Mouse (Mus musculus) spleen, postnatal 36 days (tissue): ENCODE data around the gene Mta1.
A peak's percentile ranks its signal among the peaks of the same experiment; 100 is the strongest.

ENCODE experiments used
- DNase-seq, 2 experiments: peaks; one replicate each; pipeline ENCODE4 v3.0.0; 2022; ENCODE audit warnings: low spot score in 2 of 2, mixed read lengths in 1 of 2

Mta1 gene

DNA sequence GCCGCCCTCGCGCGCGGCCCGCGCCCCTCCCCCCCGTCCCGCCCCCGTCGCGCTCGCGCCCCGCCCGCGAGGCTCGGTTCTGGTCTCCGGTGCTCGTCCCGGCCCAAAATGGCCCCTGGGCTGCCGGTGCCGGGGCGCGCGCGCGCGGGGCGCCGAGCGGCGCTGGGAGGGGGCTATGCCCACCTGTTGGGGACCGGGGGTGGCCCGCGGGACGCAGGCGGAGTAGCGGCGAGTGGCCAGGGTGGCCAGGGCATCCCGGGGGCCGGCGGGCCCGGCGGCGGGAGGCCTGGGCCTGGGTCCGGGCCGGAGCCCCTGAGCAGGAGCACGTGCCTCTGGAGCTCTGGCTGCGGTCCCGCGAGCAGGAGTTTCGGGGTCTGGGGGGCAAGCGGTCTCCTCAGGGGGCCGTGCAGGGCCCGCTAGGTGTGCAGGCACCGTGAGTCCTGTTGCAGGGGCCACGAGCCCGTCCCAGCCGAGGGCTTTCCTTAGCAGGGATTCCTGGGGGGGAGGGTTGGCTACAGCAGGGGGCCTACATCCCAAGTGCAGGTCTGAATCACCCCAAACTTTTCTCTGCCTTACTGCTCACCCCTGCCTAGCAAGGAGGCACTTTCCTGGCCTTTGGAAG is 563 bp downstream of the Mta1 start:
- no peak for DNase-seq

DNA sequence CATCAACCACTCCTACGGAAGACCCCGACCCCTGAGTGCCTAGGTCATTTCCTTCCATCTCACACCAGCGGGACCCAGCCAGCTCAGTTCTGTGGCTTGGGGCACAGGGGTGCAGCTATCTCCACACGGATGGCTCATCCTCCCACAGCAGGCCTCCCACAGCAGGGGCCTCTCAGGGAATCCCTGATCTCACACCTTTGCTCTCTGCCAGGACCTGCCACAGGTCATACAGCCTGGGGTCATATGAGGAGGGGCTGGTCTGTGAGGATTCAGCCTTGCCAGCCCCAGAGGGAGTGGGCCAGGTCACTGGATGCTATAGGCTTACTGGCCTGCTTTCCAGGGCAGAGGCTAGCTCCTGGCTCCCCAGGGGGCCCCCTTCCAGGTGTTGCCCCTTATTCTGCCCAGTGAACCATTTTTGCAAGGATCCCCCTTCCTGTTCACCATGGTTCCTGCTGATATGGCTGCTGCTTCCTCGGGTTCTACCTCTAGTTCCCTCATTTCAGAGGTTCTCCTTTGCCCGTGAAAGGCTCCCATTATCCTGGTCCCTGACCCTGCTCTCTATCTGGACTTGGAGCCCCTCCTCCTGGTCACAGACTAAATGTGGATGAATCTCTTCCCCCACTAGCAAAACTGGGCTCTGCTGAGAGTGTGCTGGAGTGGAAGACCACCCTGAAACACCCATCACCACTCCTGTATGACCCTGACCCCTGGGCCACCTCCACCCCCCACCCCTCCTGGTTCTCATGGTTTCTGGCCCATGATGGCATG is 1.6 kb downstream of the Mta1 start:
- no peak for DNase-seq

DNA sequence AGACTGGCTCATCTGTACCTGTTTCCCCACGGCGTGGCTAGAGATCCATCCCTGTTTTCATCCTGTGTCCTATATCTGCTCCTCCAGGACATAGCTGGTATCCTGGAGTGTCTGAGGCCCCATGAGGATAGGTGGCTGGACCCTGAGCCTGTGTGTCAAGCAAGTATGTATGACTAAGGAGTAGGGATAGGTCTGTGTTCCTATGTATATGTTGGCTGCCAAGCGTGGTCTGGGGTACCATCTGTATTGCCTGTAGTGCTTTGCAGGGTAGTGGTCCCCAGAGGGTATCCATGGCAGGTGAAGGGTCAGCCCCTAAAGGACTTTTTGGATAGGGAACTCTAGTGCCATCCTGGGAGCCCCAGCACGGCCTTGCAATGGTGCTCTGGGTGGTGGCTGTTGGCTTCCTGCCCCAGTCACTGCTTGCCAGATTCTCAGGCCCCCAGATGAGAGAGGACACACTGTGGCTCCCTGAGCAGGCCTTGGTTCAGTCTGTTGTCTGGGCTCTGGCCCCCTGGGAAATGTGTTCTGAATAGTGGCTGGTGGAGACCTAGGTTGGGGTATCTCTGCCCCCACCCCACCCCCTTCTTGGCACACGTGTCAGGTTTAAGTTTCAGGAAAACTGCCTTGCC is 2.5 kb downstream of the Mta1 start:
- DNase-seq, result no peak

DNA sequence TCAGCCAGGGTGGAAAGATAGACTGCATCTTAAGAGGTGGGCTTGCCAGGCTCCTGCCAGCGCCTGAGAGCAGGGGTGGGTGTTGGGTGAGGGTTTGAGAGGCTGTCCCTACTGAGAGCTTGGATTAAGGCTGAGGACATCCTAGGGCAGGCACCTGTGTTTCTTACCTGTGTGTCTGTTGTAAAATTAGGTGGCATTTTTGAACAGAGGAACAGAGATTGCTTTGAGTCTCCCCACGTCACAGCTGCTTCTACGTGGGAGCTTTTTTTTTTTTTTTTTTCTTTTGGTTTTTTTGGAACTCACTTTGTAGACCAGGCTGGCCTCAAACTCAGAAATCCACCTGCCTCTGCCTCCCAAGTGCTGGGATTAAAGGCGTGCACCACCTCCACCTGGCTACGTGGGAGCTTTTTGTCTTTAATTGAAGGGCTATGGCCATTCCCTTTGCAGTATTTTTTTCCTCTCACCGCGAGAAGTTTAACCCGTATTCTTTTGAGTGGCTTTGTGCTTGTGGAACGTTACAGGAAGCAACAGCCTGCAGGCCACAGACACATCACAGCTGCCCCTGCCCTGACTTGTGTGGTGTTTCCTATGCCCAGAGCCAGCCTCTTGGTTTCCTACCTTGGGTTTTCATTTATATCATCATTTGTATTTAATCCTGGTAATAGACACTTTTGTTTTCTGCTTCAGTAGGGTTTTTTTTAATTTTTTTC is 3.3 kb downstream of the Mta1 start:
- DNase-seq, result no peak

DNA sequence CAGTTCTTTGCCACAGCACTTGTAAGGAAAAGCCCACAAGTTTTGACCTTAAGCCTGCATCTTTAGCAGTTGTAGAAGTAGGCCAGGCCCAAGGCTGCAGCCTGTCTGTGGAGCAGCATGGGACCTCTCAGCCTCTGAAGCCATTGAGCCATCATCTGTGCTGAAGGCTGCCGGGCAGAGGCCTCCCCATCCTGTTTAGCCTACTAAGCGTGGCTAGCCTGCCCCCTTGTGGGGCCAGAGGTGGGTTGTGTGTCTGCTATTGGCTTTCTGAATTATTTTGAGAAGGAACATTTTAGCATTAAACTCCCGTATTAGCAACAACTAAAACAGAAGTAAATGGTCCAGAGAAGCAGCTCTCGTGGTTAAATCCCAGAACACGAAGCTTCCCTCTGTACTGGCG is 4.4 kb downstream of the Mta1 start:
- DNase-seq, result peak; percentile 70 to 72

- DNase-seq, result peak in 1 of 2 experiments; percentile 22
These were observed 5.9 kb downstream of the Mta1 start for GRCm38 (mm10) chr12:113103846-113104451.

DNA sequence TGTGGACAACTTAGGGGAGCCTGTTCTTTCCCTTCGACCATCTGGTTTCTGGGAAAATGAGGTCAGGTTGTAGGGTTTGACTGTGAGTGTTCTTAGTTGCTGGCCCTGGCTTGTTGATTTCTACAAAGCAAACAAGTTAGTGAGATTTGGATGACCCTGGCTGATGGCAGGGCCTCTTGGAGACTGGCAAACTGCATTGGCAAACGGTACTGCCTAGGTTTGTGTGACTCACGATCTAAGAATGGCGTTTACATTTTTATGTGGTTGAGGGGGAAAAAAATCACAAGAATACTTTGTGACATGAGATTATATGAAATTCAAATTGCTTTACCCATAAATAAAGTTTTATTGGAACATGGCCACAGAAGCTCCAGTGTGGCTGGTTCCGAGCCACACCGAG is 8.3 kb downstream of the Mta1 start:
- DNase-seq, result no peak

DNA sequence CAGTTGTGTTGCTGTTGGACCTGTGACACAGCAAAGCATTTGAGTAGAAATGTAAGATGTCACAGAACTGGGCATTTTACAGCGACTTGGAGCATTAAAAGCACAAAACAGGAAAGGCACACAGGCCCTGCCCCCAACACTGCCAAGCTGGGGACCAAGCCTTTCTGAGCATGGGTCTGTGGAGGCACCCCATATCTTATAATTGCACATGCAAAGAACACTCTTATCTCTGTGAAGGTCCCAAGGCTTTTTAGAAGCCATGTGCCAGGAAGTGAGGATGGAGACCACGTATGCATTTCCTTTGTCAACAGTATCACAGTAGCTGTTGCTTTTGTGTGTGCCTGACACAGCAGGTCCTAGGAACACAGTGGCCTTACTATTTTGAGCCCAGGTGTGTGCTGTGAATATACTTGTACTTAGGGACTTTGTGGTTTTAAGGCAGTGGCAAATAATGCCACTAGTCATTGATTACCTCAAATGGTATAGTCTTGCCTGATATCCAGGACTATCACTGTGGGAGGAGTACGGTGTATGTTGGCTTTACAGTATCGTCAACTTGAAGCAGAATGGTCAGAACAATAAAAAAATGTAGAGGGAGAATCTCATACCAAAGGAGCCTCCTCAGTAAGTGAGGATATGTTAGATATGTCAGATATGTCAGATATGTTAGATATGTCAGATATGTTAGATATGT is 9.5 kb downstream of the Mta1 start:
- peak; percentile 22 to 37 for DNase-seq

DNA sequence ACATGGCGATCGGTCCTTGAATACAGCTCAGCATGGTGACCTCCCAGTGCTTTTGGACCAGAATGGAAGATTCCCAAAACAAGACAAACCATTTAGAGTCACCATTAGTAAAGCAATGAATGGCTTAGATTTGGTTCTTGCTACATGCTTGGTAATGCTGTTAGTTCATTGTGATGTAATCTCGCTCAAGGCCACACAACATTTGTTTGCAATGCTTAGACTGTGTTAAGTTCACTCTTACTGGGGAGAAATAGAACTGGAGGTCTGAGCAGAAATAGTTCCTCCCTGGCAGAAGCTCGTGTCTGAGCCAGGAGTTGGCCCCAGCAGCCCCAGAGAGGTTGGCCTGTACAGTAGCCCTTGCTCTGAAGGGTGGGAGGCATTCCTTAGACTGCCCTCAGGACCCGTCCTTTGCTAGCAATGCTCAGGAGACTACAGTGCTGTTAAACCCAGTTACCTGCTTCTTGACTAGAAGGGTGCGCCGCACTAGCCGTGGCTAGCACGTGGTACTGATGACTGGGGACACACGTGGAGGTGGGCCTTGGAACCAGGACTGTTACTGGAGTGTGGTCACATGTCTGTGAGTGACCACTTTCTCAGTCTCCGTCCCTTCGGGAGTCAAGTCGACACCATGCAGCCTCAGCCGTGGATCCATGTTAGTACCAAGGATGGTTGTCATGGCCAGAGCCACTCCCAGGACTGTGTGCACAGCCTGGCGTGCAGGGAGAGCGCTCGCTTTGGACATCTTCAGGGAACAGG is 10.6 kb downstream of the Mta1 start:
- DNase-seq, result no peak

DNA sequence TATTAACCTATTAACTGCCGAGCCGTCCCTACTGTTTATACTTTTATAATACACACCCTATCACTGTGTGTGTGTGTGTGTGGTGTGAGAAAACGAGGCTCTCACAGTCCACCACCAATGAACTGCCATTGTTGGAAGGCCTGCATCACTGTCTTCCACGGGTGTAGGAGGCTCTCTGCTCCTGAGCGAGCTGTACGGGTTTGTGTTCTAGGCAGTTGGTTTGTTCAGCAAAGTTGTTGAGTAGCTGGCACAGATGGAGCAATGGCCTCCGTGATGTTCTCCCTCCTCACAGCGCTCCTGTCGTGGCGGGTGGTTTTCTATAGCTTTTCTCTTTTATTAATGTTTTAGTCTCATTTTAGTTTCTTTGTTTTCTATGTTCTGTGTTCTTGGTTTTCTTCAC is 11.7 kb downstream of the Mta1 start:
- no peak for DNase-seq

GRCm38 (mm10) chr12:113114141-113114540 is 16.1 kb downstream of the Mta1 start:
- no peak for DNase-seq

DNA sequence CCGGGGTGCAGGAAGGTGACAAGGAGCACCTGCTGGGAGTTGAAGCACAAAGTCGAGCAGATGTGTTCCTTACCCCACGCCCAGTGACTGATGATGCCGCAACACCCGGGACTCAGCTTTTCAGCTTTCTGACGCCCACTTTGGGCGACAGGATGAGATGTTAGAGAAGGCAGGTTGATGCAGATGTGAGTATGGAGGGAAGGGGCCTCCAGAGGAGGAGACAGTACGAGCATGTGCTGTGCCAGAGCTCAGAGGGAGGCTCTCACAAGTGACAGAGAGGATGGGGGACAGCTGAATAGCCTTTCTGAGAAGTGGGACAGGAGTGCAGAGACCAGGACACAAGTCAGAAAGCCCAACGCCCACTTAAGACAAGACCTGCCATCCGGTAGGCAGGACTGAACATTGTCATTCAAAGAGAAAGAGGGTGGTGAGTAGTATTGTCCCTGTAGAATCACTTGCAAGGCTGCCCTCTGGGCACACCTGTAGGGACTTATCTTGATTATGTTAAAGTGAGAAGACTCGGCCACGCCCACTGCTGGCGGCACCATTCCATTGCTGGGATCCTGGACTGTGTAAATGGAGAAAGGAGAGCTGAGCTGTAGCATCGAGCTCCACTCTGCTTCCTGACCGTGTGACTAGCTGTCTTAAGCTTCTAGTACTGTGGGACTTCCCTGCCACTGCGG is 16.9 kb downstream of the Mta1 start:
- no peak for DNase-seq

- peak; percentile 58 to 65 for DNase-seq
These were observed 21.7 kb downstream of the Mta1 start for GRCm38 (mm10) chr12:113119516-113120410.

DNA sequence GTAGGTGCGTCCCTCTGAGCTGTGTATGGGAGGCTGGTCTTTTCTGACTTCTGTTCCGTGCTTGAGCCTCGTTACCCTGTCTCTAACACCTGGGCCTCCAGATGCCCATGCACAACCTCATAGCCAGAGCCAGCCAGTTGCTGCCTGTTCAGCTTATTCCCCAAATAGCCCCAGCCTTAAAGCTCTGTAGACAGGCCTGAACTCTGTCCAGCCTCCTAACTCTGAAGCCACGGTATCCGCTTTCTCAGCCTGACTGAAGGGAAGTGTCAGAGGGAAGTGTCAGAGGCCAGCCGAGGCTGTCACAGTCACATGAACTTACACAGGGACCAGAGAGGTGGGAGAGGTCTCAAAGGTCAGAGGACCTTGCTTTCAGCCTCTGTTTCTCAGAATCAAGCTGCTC is 26.6 kb downstream of the Mta1 start:
- no peak for DNase-seq

GRCm38 (mm10) chr12:113130732-113131131 is 32.7 kb downstream of the Mta1 start:
- DNase-seq, result no peak

DNA sequence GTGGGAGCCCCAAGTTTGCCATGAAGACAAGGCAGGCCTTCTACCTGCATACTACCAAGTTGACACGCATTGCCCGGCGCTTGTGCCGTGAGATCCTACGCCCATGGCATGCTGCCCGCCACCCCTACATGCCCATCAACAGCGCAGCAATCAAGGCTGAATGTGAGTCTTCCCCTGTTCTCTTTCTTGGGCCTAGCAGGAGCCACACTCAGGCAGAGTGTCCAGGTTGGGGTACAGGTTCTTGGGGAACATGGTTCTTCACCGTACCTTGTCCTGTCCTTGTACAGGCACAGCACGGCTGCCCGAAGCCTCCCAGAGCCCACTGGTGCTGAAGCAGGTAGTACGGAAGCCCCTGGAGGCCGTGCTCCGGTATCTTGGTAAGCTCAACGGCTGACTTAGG is 33.5 kb downstream of the Mta1 start:
- DNase-seq, result no peak

DNA sequence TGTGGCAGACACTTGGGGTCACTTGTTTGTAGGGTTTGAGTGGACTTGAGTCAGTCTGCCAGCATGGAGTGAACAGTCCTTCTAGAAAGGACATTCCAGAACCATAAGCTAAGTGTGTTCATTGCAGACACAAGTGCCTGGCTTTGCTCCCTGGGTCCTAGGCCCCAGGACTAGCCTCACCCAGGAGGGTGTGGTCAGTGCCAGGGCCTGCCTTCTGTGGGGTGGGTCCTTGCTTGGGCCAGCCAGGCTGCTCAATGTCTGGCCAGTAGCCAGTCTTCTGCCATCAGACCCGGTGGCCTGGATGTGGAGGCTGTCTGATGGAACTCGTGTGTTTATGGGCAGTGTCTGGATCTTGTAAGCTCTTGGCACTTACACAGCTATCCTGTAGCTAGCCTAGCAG is 34.5 kb downstream of the Mta1 start:
- no peak for DNase-seq

- no peak for DNase-seq
These were observed 35.2 kb downstream of the Mta1 start for GRCm38 (mm10) chr12:113133260-113133659.

DNA sequence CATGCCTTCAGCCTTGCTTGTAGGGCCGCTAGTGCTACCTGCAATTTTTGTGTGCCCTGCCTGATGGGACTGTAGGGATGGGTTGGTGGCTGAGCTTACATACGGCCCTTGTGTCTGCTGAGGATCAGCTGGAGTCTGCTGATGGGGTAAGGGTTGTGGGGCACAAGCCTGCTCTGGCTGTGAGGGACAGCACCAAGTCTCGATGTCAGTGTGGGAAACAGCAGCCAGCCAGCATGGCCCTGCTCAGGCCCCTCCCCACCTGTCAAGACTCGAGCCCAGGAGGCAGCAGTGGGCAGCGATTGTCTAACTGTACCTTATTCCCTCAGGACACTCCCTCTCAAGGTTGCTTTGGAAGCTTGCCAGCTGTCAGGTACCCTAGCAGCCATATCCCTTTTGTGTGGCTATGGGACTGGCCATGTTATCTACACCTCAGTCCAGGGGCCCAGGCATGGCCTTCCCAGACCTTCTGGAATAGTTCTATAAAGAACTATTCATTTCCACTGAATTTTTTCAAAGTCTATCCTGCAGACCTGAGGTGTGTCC is 35.9 kb downstream of the Mta1 start:
- no peak for DNase-seq
